Mouse (Mus musculus) kidney, postnatal 0 days (tissue): ENCODE measurements around the gene Ldlr. TPM values are rescaled to one million over a fixed set of nuclear protein-coding genes. Genes with fewer than 3 reads are reported as not detected.

Experiments
- ATAC-seq: fragments of 200-750 bp; cut with Nextera tagmentation; replicated peaks from 2 replicates; pipeline ENCODE4 v1.8.0; 2017; ENCODE audit warnings: low read depth, moderate number of reproducible peaks, moderate TSS enrichment, moderate library complexity; ENCODE audit not compliant: low FRiP score
- DNase-seq: peaks from one replicate; pipeline ENCODE4 v3.0.0-alpha.2; 2016; ENCODE audit warnings: low spot score
- H3K27ac ChIP-seq: fragments of 300-500 bp; sonication (generic); 2 replicates; pipeline ENCODE4 v1.5.1; 2014; ENCODE audit warnings: mild to moderate bottlenecking
- H3K27me3 ChIP-seq: fragments of 300-500 bp; sonication (generic); 2 replicates; pipeline ENCODE4 v1.6.1; 2014; ENCODE audit warnings: low read length, mixed read lengths; ENCODE audit not compliant: insufficient read depth
- H3K36me3 ChIP-seq: fragments of 300-500 bp; sonication (generic); 2 replicates; pipeline ENCODE4 v1.6.1; 2014; ENCODE audit warnings: low read length, mixed read lengths; ENCODE audit not compliant: insufficient read depth
- H3K4me1 ChIP-seq: fragments of 300-500 bp; sonication (generic); replicated peaks from 2 replicates; pipeline ENCODE4 v1.6.1; 2014; ENCODE audit warnings: antibody characterized with exemption, low read length, mixed read lengths; ENCODE audit not compliant: insufficient read depth
- H3K4me2 ChIP-seq: fragments of 300-500 bp; sonication (generic); 2 replicates; pipeline ENCODE4 v1.6.1; 2014; ENCODE audit warnings: mild to moderate bottlenecking, low read length, moderate library complexity, mixed read lengths
- H3K4me3 ChIP-seq: fragments of 300-500 bp; sonication (generic); replicated peaks from 2 replicates; pipeline ENCODE4 v1.5.1; 2014; ENCODE audit warnings: low read depth, low read length
- H3K9ac ChIP-seq: fragments of 300-500 bp; sonication (generic); 2 replicates; pipeline ENCODE4 v1.6.1; 2014; ENCODE audit warnings: low read depth, low read length
- H3K9me3 ChIP-seq: fragments of 300-500 bp; sonication (generic); replicated peaks from 2 replicates; pipeline ENCODE4 v1.6.1; 2016; ENCODE audit warnings: low read length, inconsistent platforms, mixed read lengths
- CTCF ChIP-seq: IDR thresholded peaks from 2 replicates; pipeline ENCODE4 v1.5.1; 2016; ENCODE audit warnings: antibody characterized with exemption, low read depth, mild to moderate bottlenecking, moderate library complexity
- WGBS: fragments of 180-500 bp; shearing (Covaris S2); extraction: QIAGEN DNeasy Blood & Tissue Kit; methylation state at CpG from one replicate; pipeline ENCODE4 v1.1.7; 2014; 5-methylcytosine and 5-hydroxymethylcytosine counted together
- polyA plus RNA-seq: library from polyadenylated mRNA; unstranded; fragments of >200 nt; fragmentation: Nextera tagmentation; extraction: Ambion mirVana; gene quantifications from 2 replicates; pipeline ENCODE4 v1.2.1, GENCODE M21; 2015

Ldlr gene
- polyA plus RNA-seq: 16.9 and 19.6 TPM in 2 replicates

DNA sequence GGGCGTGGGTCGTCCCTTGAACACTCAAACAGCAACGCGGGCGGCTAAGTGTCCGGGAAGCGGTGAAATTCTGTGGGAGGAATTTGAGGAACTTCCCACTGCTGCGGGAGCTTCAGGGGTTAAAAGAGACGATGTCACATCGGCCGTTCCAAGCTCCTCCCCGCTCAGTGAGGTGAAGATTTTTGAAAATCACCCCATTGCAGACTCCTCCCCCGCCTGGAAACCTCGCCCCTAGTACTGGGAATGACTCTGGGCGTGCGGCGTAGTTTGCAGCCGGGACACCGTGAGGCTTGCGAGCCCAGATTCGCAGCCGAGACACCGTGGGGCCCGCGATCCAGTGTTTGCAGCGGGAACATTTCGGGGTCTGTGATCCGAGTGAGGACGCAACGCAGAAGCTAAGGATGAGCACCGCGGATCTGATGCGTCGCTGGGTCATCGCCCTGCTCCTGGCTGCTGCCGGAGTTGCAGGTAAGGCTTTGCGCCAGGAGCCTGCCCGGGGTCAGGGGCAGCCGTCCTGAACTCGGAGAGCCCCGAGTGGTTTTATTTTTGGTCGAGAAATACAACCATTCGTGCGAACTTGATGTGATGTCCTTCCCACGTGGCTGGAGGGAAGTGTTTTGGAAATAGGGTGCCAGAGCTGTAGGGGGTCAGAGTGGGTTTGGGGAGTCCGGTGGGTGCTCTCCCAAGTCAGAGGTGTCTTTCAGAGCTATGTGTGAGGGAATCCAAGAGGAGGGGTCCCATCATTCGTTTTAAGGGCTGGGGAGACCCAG, at the start of gene Ldlr:
Gene Ldlr (plus strand): TSS at position 107 of the 770 bp plus-strand sequence.
- DNase-seq: peak; percentile 98
- Histone ChIP-seq H3K9ac (peak within 1 kb of the TSS; percentile 60), H3K4me1 (peaks cover 21% of the 10 kb centered on the region), H3K27ac (peak within 1 kb of the TSS; percentile 88), H3K27me3 (no peaks in the 10 kb centered on the region), H3K4me2 (peak within 1 kb of the TSS; percentile 70), H3K36me3 (no peaks in the 10 kb centered on the region), H3K4me3 (peak within 1 kb of the TSS; percentile 52), H3K9me3 (no peaks in the 10 kb centered on the region)
- 1% methylated on average over 47 of the region's 47 CpGs for WGBS
- 0 out of 2 replicates have a peak, but pooled peaks have one; percentile 5 for TF ChIP-seq CTCF
- ATAC-seq: peak; percentile 84

DNA sequence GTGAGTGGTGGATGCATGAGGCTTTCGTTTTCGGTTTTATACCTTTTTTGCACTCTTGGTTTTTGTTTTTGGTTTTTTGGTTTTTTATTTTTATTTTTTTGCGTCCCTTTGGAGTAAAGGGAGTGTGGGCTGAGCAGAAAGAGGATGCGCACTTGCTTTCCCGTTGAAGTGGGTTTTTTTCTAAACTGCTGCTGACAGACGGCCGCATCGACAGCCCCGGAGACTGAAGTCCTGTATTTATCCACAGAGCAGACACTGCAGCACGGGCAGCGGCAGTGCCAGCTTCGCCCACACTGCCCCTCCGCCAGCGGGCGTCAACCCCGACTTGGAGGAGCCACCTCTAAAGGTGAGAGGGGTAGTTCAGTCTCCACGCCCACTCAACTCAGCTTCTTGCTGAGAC, 45.6 kb upstream of the Ldlr start:
- H3K27me3 ChIP-seq: no peaks in the 10 kb centered on the region
- H3K4me1 ChIP-seq: no peaks in the 10 kb centered on the region
- no peak for TF ChIP-seq CTCF
- no peak overlapping the region for H3K4me2 ChIP-seq
- no peaks in the 10 kb centered on the region for H3K9me3 ChIP-seq
- H3K27ac ChIP-seq: no peak overlapping the region
- no peak overlapping the region for H3K4me3 ChIP-seq
- ATAC-seq (no peak), DNase-seq (no peak)
- peaks cover 81% of the 10 kb centered on the region for H3K36me3 ChIP-seq
- H3K9ac ChIP-seq: no peak overlapping the region
- 96% methylated on average over 17 of the region's 17 CpGs for WGBS

- DNase-seq (no peak), ATAC-seq (no peak)
- Histone ChIP-seq H3K27ac (no peak overlapping the region), H3K36me3 (peaks cover 77% of the 10 kb centered on the region), H3K4me3 (no peak overlapping the region), H3K27me3 (no peaks in the 10 kb centered on the region), H3K4me1 (no peaks in the 10 kb centered on the region), H3K9ac (no peak overlapping the region), H3K9me3 (no peaks in the 10 kb centered on the region), H3K4me2 (no peak overlapping the region)
- no peak for TF ChIP-seq CTCF
- 83% methylated on average over 4 of the region's 4 CpGs for WGBS
These were observed 42.8 kb upstream of the Ldlr start for GRCm38 (mm10) chr9:21680448-21680847.

DNA sequence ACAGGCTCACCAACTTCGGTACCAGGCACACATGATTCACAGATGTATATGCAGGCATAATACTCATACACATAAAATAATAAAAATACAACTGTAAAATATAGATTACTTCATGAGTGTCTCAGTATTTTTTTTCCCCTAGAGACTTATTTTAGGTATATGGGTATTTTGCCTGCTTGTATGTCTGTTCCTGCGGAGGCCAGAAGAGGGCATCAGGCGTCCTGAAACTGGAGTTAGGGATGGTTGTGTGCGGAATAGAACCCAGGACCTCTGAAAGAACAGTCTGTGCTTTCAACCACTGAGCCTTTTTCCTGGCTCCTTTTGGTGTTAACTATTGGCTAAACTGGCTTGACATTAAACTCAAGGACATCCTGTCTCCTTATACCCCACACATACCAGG, 40.5 kb upstream of the Ldlr start:
- WGBS: 83% methylated on average over 4 of the region's 4 CpGs
- no peak for DNase-seq
- H3K36me3 ChIP-seq: peaks cover 71% of the 10 kb centered on the region
- H3K4me3 ChIP-seq: no peak overlapping the region
- H3K27ac ChIP-seq: no peak overlapping the region
- no peak overlapping the region for H3K4me2 ChIP-seq
- H3K9ac ChIP-seq: no peak overlapping the region
- H3K9me3 ChIP-seq: no peaks in the 10 kb centered on the region
- H3K4me1 ChIP-seq: no peaks in the 10 kb centered on the region
- TF ChIP-seq CTCF: peak; percentile 61
- H3K27me3 ChIP-seq: no peaks in the 10 kb centered on the region
- no peak for ATAC-seq

GRCm38 (mm10) chr9:21683897-21684296, 39.4 kb upstream of the Ldlr start:
- no peaks in the 10 kb centered on the region for H3K9me3 ChIP-seq
- 78% methylated on average over 3 of the region's 3 CpGs for WGBS
- TF ChIP-seq CTCF: no peak

GRCm38 (mm10) chr9:21688554-21688953, 34.7 kb upstream of the Ldlr start:
- DNase-seq (no peak), ATAC-seq (no peak)
- Histone ChIP-seq H3K9me3 (no peaks in the 10 kb centered on the region), H3K27me3 (no peaks in the 10 kb centered on the region), H3K4me2 (no peak overlapping the region), H3K36me3 (peaks cover 71% of the 10 kb centered on the region), H3K4me3 (no peak overlapping the region), H3K27ac (no peak overlapping the region), H3K9ac (no peak overlapping the region), H3K4me1 (no peaks in the 10 kb centered on the region)
- TF ChIP-seq CTCF: no peak
- WGBS: 93% methylated on average over 7 of the region's 7 CpGs

More at GRCm38 (mm10) chr9:21683897-21684296, 39.4 kb upstream of the Ldlr start:
- peaks cover 71% of the 10 kb centered on the region for H3K36me3 ChIP-seq
- H3K27me3 ChIP-seq: no peaks in the 10 kb centered on the region
- H3K4me1 ChIP-seq: no peaks in the 10 kb centered on the region
- DNase-seq: no peak
- H3K9ac ChIP-seq: no peak overlapping the region
- ATAC-seq: no peak
- H3K27ac ChIP-seq: no peak overlapping the region
- H3K4me3 ChIP-seq: no peak overlapping the region
- H3K4me2 ChIP-seq: no peak overlapping the region
